In genomic region chr13:53055697-53056096, GRCm38 (mm10) we compare ENCODE assay signal across 18 mouse cellular contexts.
"Had no signal": no experiment of that assay in that cellular context is flagged by ENCODE, and none has a peak within 500 bp of the region (broad histone marks: within the 10 kb centered on the region; RNA-seq: fewer than 3 reads in every experiment).

No protein-coding gene starts in this region.

- H3K36me3 ChIP-seq: midbrain, embryonic 10.5 days; midbrain, embryonic 12.5 days; neural tube, embryonic 13.5 days; neural tube, embryonic 15.5 days had no signal

- H3K9ac ChIP-seq: lung, embryonic 14.5 days; midbrain, embryonic 12.5 days; neural tube, embryonic 13.5 days; neural tube, embryonic 15.5 days had no signal

- H3K4me1 ChIP-seq: midbrain, embryonic 10.5 days; midbrain, embryonic 12.5 days; neural tube, embryonic 13.5 days had no signal

- H3K27ac ChIP-seq: midbrain, embryonic 10.5 days; midbrain, embryonic 12.5 days; neural tube, embryonic 13.5 days; neural tube, embryonic 15.5 days had no signal

- H3K4me3 ChIP-seq: midbrain, embryonic 10.5 days; midbrain, embryonic 12.5 days; myocyte; neural tube, embryonic 13.5 days; neural tube, embryonic 15.5 days had no signal

- DNase-seq: lung, adult 18-20 months; lung, embryonic 14.5 days; lung, postnatal 10 days; lung, postnatal 4 days; midbrain, embryonic 14.5 days; retina, postnatal 1 day; right cerebral cortex, adult 18-20 months; right cerebral cortex, postnatal 25 days; right cerebral cortex, postnatal 4 days; spleen, adult 18-20 months; thymus, adult 18-20 months; thymus, postnatal 14 days; thymus, postnatal 36 days had no signal

- H3K9me3 ChIP-seq: midbrain, embryonic 10.5 days; midbrain, embryonic 12.5 days; neural tube, embryonic 13.5 days; neural tube, embryonic 15.5 days had no signal
